Mouse (Mus musculus) megakaryocyte, embryonic 14.5 days (primary cell): ENCODE results near the gene Glt6d1.

Experiments used
- FLI1 ChIP-seq: IDR thresholded peaks from 2 replicates; pipeline ENCODE4 v1.6.1; 2012; ENCODE audit warnings: low read length, inconsistent platforms, mixed read lengths
- GATA1 ChIP-seq: IDR thresholded peaks from 3 replicates; pipeline ENCODE4 v1.6.1; 2012; ENCODE audit warnings: mixed read lengths, low read length, inconsistent platforms, borderline replicate concordance

- TF ChIP-seq GATA1 = no peak
- TF ChIP-seq FLI1 = no peak
Observed at GRCm38 (mm10) chr2:25773507-25773906, 42.1 kb downstream of the Glt6d1 start.
